Mouse (Mus musculus): Measurements from ENCODE around the gene Gm40193.
"Not testable (repeated sequence)": the region's sequence is repeated elsewhere in the genome, so short reads cannot be mapped to it uniquely, and the experiment has no call there.

The Gm40193 gene

GRCm38 (mm10) chr11:70532839-70533238, at the start of gene Gm40193:
TSS of gene Gm40193 (minus strand) at chr11:70532939.
- no peak for DNase-seq (ENCODE audit: inconsistent age in 2 of 2, low spot score in 1 of 2)

GRCm38 (mm10) chr11:70582196-70582595, 49.5 kb upstream of the Gm40193 start:
- DNase-seq (ENCODE audit: inconsistent age in 2 of 2, low spot score in 1 of 2): no peak

GRCm38 (mm10) chr11:70580921-70581320, 48.2 kb upstream of the Gm40193 start:
- DNase-seq (ENCODE audit: inconsistent age in 2 of 2, low spot score in 1 of 2): no peak

- DNase-seq (ENCODE audit: inconsistent age in 2 of 2, low spot score in 1 of 2): no peak
Measured at GRCm38 (mm10) chr11:70580358-70580720, 47.6 kb upstream of the Gm40193 start.

GRCm38 (mm10) chr11:70579710-70580357, 47.1 kb upstream of the Gm40193 start:
- peak in 1 of 2 experiments; percentile 63 for DNase-seq (ENCODE audit: inconsistent age in 2 of 2, low spot score in 1 of 2)

- no peak for DNase-seq (ENCODE audit: inconsistent age in 2 of 2, low spot score in 1 of 2)
Measured at GRCm38 (mm10) chr11:70578962-70579361, 46.2 kb upstream of the Gm40193 start.

- DNase-seq (ENCODE audit: inconsistent age in 2 of 2, low spot score in 1 of 2): no peak
Measured at GRCm38 (mm10) chr11:70577201-70577600, 44.5 kb upstream of the Gm40193 start.

GRCm38 (mm10) chr11:70573872-70574271, 41.1 kb upstream of the Gm40193 start:
- no peak for DNase-seq (ENCODE audit: inconsistent age in 2 of 2, low spot score in 1 of 2)

- no peak for DNase-seq (ENCODE audit: inconsistent age in 2 of 2, low spot score in 1 of 2)
Measured at GRCm38 (mm10) chr11:70572348-70572902, 39.7 kb upstream of the Gm40193 start.

- no peak for DNase-seq (ENCODE audit: inconsistent age in 2 of 2, low spot score in 1 of 2)
Measured at GRCm38 (mm10) chr11:70571641-70572040, 38.9 kb upstream of the Gm40193 start.

- not testable (repeated sequence) for DNase-seq (ENCODE audit: inconsistent age in 2 of 2, low spot score in 1 of 2)
Measured at GRCm38 (mm10) chr11:70570614-70571013, 37.9 kb upstream of the Gm40193 start.

GRCm38 (mm10) chr11:70566586-70566985, 33.8 kb upstream of the Gm40193 start:
- no peak for DNase-seq (ENCODE audit: inconsistent age in 2 of 2, low spot score in 1 of 2)

GRCm38 (mm10) chr11:70564276-70564873, 31.6 kb upstream of the Gm40193 start:
- DNase-seq (ENCODE audit: inconsistent age in 2 of 2, low spot score in 1 of 2): no peak

GRCm38 (mm10) chr11:70563470-70564275, 30.9 kb upstream of the Gm40193 start:
- DNase-seq (ENCODE audit: inconsistent age in 2 of 2, low spot score in 1 of 2): peak; percentile 27 to 71

- no peak for DNase-seq (ENCODE audit: inconsistent age in 2 of 2, low spot score in 1 of 2)
Measured at GRCm38 (mm10) chr11:70562995-70563469, 30.3 kb upstream of the Gm40193 start.

GRCm38 (mm10) chr11:70562287-70562994, 29.7 kb upstream of the Gm40193 start, which contains the start of gene Mink1:
TSS of gene Mink1 (plus strand) at chr11:70562881.
- DNase-seq (ENCODE audit: inconsistent age in 2 of 2, low spot score in 1 of 2): peak; percentile 93 to 96

- no peak for DNase-seq (ENCODE audit: inconsistent age in 2 of 2, low spot score in 1 of 2)
Measured at GRCm38 (mm10) chr11:70561937-70562286, 29.2 kb upstream of the Gm40193 start.

- no peak for DNase-seq (ENCODE audit: inconsistent age in 2 of 2, low spot score in 1 of 2)
Measured at GRCm38 (mm10) chr11:70557545-70557944, 24.8 kb upstream of the Gm40193 start.

- no peak for DNase-seq (ENCODE audit: inconsistent age in 2 of 2, low spot score in 1 of 2)
Measured at GRCm38 (mm10) chr11:70553940-70554339, 21.2 kb upstream of the Gm40193 start.

- DNase-seq (ENCODE audit: inconsistent age in 2 of 2, low spot score in 1 of 2): no peak
Measured at GRCm38 (mm10) chr11:70551526-70551925, 18.8 kb upstream of the Gm40193 start.

- DNase-seq (ENCODE audit: inconsistent age in 2 of 2, low spot score in 1 of 2): no peak
Measured at GRCm38 (mm10) chr11:70544496-70544895, 11.8 kb upstream of the Gm40193 start.
